Mouse (Mus musculus) midbrain, embryonic 15.5 days (tissue): ENCODE results near the gene Cmtm3. TPM values are rescaled to one million over a fixed set of nuclear protein-coding genes. Genes with fewer than 3 reads are reported as not detected.
A peak's percentile ranks its signal among the peaks of the same experiment; 100 is the strongest.

Experiments used
- ATAC-seq: fragments of 200-750 bp; cut with Nextera tagmentation; replicated peaks from 2 replicates; pipeline ENCODE4 v1.8.0; 2017; ENCODE audit warnings: moderate TSS enrichment
- H3K27ac ChIP-seq: fragments of 300-500 bp; sonication (generic); 2 replicates; pipeline ENCODE4 v1.5.1; 2015; ENCODE audit warnings: mild to moderate bottlenecking, inconsistent platforms
- H3K27me3 ChIP-seq: fragments of 300-500 bp; sonication (generic); replicated peaks from 2 replicates; pipeline ENCODE4 v1.6.1; 2015; ENCODE audit warnings: inconsistent platforms
- H3K36me3 ChIP-seq: fragments of 300-500 bp; sonication (generic); replicated peaks from 2 replicates; pipeline ENCODE4 v1.6.1; 2015; ENCODE audit warnings: inconsistent platforms
- H3K4me1 ChIP-seq: fragments of 300-500 bp; sonication (generic); 2 replicates; pipeline ENCODE4 v1.6.1; 2015; ENCODE audit warnings: inconsistent platforms
- H3K4me2 ChIP-seq: fragments of 300-500 bp; sonication (generic); 2 replicates; pipeline ENCODE4 v1.6.1; 2015; ENCODE audit warnings: inconsistent platforms, mild to moderate bottlenecking, moderate library complexity
- H3K4me3 ChIP-seq: fragments of 300-500 bp; sonication (generic); 2 replicates; pipeline ENCODE4 v1.5.1; 2015; ENCODE audit warnings: mild to moderate bottlenecking, inconsistent platforms
- H3K9ac ChIP-seq: fragments of 300-500 bp; sonication (generic); 2 replicates; pipeline ENCODE4 v1.6.1; 2015; ENCODE audit warnings: mild to moderate bottlenecking, inconsistent platforms
- H3K9me3 ChIP-seq: fragments of 300-500 bp; sonication (generic); 2 replicates; pipeline ENCODE4 v1.6.1; 2016; ENCODE audit warnings: inconsistent platforms
- WGBS: fragments of 180-500 bp; shearing (Covaris S2); methylation state at CpG from one replicate; pipeline ENCODE4 v1.1.7; 2015; ENCODE audit warnings: mixed read lengths; 5-methylcytosine and 5-hydroxymethylcytosine counted together
- polyA plus RNA-seq: library from polyadenylated mRNA; unstranded; fragments of >200 nt; fragmentation: Nextera tagmentation; extraction: Ambion mirVana; gene quantifications from 2 replicates; pipeline ENCODE4 v1.2.1, GENCODE M21; 2015

Gene Cmtm3
- polyA plus RNA-seq, 1 experiment from 2014 or later: 33.2 TPM

DNA sequence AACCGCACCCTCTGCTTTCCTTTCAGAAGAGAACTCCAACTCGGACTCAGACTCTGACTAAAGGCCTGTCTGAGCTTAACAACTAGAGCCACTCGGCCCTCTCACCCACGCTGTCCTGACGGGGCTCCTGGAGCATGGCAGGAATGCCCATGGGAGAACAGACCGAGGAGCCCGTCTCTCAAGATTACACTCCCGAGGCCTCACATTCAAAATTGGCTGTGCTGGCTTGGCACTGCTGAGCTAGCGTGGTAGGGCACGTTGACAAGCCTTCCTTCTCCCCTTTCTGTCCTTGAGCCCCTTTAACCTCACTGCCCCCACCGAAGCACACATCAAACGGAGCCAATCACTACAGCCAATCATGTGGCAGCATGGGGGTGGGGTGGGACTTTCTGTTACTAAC lies 7.5 kb downstream of the Cmtm3 start:
- no peak overlapping the region for H3K9ac ChIP-seq
- H3K9me3 ChIP-seq: no peaks in the 10 kb centered on the region
- no peaks in the 10 kb centered on the region for H3K4me1 ChIP-seq
- H3K27me3 ChIP-seq: no peaks in the 10 kb centered on the region
- 56% methylated on average over 12 of the region's 12 CpGs for WGBS
- ATAC-seq: no peak
- no peak overlapping the region for H3K27ac ChIP-seq
- H3K4me2 ChIP-seq: no peak overlapping the region
- no peak overlapping the region for H3K4me3 ChIP-seq
- H3K36me3 ChIP-seq: no peaks in the 10 kb centered on the region; the same call in 1 of the 2 replicates

- no peak for ATAC-seq
- Histone ChIP-seq H3K27me3 (no peaks in the 10 kb centered on the region), H3K36me3 (no peaks in the 10 kb centered on the region; the same call in 1 of the 2 replicates), H3K9ac (no peak overlapping the region), H3K4me1 (0 out of 2 replicates have a peak, but pooled peaks cover 5% of the 10 kb centered on the region), H3K9me3 (no peaks in the 10 kb centered on the region), H3K4me2 (no peak overlapping the region), H3K4me3 (no peak overlapping the region), H3K27ac (no peak overlapping the region)
- WGBS: 92% methylated on average over 5 of the region's 5 CpGs
Measured at GRCm38 (mm10) chr8:104348971-104349370, 9.8 kb downstream of the Cmtm3 start.

DNA sequence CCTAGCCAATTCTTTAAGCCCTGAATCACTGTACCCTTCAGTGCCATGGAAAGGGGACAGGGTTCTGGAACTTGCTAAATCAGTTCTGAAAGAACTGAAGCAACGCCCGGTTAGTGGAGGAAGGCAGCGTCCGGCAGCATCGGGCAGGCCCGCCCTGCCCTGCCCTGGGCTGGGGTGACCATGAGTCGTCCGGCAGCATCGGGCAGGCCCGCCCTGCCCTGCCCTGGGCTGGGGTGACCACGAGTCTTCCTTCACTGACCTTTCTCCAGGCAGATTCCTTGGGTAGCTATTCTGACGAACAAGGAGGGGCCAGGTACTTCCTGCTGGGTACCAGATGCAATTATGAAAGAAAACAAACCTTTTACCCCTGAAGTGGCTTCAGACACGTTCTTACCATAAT lies 10.8 kb downstream of the Cmtm3 start:
- H3K4me2 ChIP-seq: no peak overlapping the region
- no peaks in the 10 kb centered on the region; the same call in 1 of the 2 replicates for H3K36me3 ChIP-seq
- H3K27me3 ChIP-seq: no peaks in the 10 kb centered on the region
- H3K9ac ChIP-seq: no peak overlapping the region
- H3K9me3 ChIP-seq: no peaks in the 10 kb centered on the region
- H3K4me1 ChIP-seq: 0 out of 2 replicates have a peak, but pooled peaks cover 5% of the 10 kb centered on the region
- no peak overlapping the region for H3K4me3 ChIP-seq
- WGBS: 89% methylated on average over 13 of the region's 13 CpGs
- ATAC-seq: no peak
- no peak overlapping the region for H3K27ac ChIP-seq

- peak overlapping the region; percentile 36; the same call in 1 of the 2 replicates for H3K27ac ChIP-seq
- H3K4me2 ChIP-seq: no peak overlapping the region
- WGBS: 58% methylated on average over 5 of the region's 5 CpGs
- H3K9ac ChIP-seq: no peak overlapping the region
- no peak overlapping the region for H3K4me3 ChIP-seq
- no peaks in the 10 kb centered on the region for H3K9me3 ChIP-seq
- peak; percentile 58; the same call in 1 of the 2 replicates for ATAC-seq
- H3K36me3 ChIP-seq: no peaks in the 10 kb centered on the region
- H3K4me1 ChIP-seq: 0 out of 2 replicates have a peak, but pooled peaks cover 5% of the 10 kb centered on the region
- H3K27me3 ChIP-seq: no peaks in the 10 kb centered on the region
Measured at GRCm38 (mm10) chr8:104353186-104353585, 14.0 kb downstream of the Cmtm3 start.

- Histone ChIP-seq H3K9ac (no peak overlapping the region), H3K4me2 (no peak overlapping the region), H3K27me3 (no peaks in the 10 kb centered on the region), H3K27ac (no peak overlapping the region), H3K9me3 (no peaks in the 10 kb centered on the region), H3K36me3 (no peaks in the 10 kb centered on the region), H3K4me3 (no peak overlapping the region), H3K4me1 (0 out of 2 replicates have a peak, but pooled peaks cover 12% of the 10 kb centered on the region)
- no peak for ATAC-seq
- 92% methylated on average over 10 of the region's 10 CpGs for WGBS
Measured at GRCm38 (mm10) chr8:104354504-104354903, 15.3 kb downstream of the Cmtm3 start.

- H3K4me3 ChIP-seq: no peak overlapping the region
- H3K4me2 ChIP-seq: no peak overlapping the region
- H3K9ac ChIP-seq: no peak overlapping the region
- H3K27ac ChIP-seq: no peak overlapping the region
- H3K36me3 ChIP-seq: no peaks in the 10 kb centered on the region
- 50% methylated on average over 3 of the region's 3 CpGs for WGBS
- ATAC-seq: 0 out of 2 replicates have a peak, but pooled peaks have one; percentile 21
- H3K4me1 ChIP-seq: 0 out of 2 replicates have a peak, but pooled peaks cover 7% of the 10 kb centered on the region
- no peaks in the 10 kb centered on the region for H3K27me3 ChIP-seq
- H3K9me3 ChIP-seq: no peaks in the 10 kb centered on the region
Measured at GRCm38 (mm10) chr8:104358637-104359036, 19.4 kb downstream of the Cmtm3 start.

DNA sequence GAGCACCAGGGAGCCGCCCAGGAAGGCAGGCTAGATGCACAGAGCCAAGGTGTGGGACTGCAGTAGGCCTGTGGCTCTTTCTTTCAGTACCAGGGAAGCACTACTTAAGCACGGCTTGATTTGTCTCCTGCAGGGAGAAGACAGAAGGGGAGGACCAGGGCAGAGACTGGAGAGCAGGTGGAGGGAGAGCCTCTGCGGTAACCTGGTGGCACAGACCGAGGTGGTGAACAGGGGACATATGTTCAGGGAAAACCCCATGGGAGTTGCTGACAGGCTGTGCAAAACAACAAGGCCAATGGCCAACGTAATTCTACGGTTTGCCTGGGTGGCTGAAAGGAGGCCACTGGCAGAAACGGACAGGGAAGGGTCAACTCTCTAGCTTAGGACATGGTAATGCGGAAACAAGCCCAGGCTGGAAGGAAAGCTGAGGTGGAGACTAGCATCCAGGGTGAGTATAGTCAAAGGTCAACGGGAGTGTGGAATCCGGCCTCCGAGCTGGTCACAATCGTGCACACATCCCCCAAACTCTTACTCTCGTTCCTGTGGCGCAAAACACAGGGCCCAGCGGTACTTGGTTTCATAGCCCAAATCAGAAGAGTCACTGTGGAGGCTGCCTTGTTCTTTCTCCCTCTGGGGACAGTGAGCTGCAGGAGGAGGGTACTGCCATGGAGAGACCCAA lies 20.7 kb downstream of the Cmtm3 start:
- no peak for ATAC-seq
- H3K27ac ChIP-seq: no peak overlapping the region

DNA sequence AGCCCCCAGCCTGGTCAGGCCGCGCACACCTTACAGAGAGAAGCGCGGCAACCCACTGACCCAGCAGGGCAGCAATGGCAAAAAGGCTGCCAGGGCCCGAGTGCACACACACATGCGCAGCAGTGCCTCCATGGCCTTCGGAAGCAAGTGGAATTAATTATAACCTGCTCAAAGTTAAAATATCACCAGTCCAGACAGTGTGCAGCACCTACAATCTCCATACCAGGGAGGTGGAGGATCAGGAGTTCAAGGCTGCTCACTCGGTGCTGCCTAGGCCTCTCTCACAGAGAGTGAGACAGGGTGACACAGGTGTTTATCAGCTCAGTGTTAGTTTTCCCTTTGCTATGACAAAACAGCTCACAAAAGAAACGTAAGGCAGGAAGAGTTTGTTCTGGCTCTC lies 26.5 kb downstream of the Cmtm3 start:
- H3K4me3 ChIP-seq: no peak overlapping the region
- H3K9ac ChIP-seq: no peak overlapping the region
- peaks cover 16% of the 10 kb centered on the region for H3K4me1 ChIP-seq
- no peaks in the 10 kb centered on the region for H3K9me3 ChIP-seq
- no peak overlapping the region for H3K4me2 ChIP-seq
- H3K27ac ChIP-seq: no peak overlapping the region
- no peaks in the 10 kb centered on the region for H3K27me3 ChIP-seq
- 90% methylated on average over 9 of the region's 9 CpGs for WGBS
- no peaks in the 10 kb centered on the region for H3K36me3 ChIP-seq
- peak; percentile 13; the same call in 1 of the 2 replicates for ATAC-seq

More for the DNA sequence above, 20.7 kb downstream of the Cmtm3 start:
- no peak overlapping the region for H3K9ac ChIP-seq
- H3K4me1 ChIP-seq: 0 out of 2 replicates have a peak, but pooled peaks cover 7% of the 10 kb centered on the region
- H3K4me2 ChIP-seq: no peak overlapping the region
- no peaks in the 10 kb centered on the region for H3K9me3 ChIP-seq
- no peaks in the 10 kb centered on the region for H3K27me3 ChIP-seq
- WGBS: 63% methylated on average over 15 of the region's 15 CpGs
- no peaks in the 10 kb centered on the region for H3K36me3 ChIP-seq
- no peak overlapping the region for H3K4me3 ChIP-seq

DNA sequence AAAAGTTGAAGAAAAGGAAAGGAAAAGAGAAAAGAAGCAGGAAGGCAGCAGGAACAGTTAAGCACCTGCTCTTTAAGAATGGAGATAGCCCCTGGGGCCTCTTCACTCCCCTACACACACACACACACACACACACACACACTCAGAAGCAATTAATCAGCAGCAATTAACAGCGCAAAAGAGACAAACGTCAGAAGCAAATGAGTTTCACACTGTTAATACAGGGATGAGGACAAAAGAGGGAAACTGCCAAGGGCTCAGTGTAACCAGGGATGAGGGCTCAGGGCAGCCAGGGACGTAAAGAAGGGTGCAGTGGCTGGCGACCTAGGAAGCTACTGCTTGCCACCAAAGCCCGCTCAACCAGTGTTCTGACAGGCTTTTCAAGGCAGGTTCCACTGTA lies 28.2 kb downstream of the Cmtm3 start:
- Histone ChIP-seq H3K4me3 (no peak overlapping the region), H3K27me3 (no peaks in the 10 kb centered on the region), H3K36me3 (no peaks in the 10 kb centered on the region), H3K27ac (no peak overlapping the region), H3K9ac (no peak overlapping the region), H3K4me1 (peaks cover 16% of the 10 kb centered on the region), H3K9me3 (no peaks in the 10 kb centered on the region), H3K4me2 (no peak overlapping the region)
- no peak for ATAC-seq
- 49% methylated on average over 5 of the region's 5 CpGs for WGBS

- Histone ChIP-seq H3K4me1 (peaks cover 21% of the 10 kb centered on the region), H3K27ac (no peak overlapping the region), H3K36me3 (no peaks in the 10 kb centered on the region), H3K4me2 (no peak overlapping the region), H3K9ac (no peak overlapping the region), H3K27me3 (no peaks in the 10 kb centered on the region), H3K9me3 (no peaks in the 10 kb centered on the region), H3K4me3 (no peak overlapping the region)
- no peak for ATAC-seq
- 82% methylated on average over 12 of the region's 12 CpGs for WGBS
Measured at GRCm38 (mm10) chr8:104369591-104369990, 30.4 kb downstream of the Cmtm3 start.

- WGBS: 69% methylated on average over 6 of the region's 6 CpGs
- no peak overlapping the region for H3K4me2 ChIP-seq
- H3K27me3 ChIP-seq: no peaks in the 10 kb centered on the region
- no peaks in the 10 kb centered on the region for H3K36me3 ChIP-seq
- peaks cover 25% of the 10 kb centered on the region for H3K4me1 ChIP-seq
- no peak overlapping the region for H3K4me3 ChIP-seq
- H3K9me3 ChIP-seq: no peaks in the 10 kb centered on the region
- H3K9ac ChIP-seq: no peak overlapping the region
- no peak overlapping the region for H3K27ac ChIP-seq
- ATAC-seq: no peak
Measured at GRCm38 (mm10) chr8:104370071-104370470, 30.9 kb downstream of the Cmtm3 start.

DNA sequence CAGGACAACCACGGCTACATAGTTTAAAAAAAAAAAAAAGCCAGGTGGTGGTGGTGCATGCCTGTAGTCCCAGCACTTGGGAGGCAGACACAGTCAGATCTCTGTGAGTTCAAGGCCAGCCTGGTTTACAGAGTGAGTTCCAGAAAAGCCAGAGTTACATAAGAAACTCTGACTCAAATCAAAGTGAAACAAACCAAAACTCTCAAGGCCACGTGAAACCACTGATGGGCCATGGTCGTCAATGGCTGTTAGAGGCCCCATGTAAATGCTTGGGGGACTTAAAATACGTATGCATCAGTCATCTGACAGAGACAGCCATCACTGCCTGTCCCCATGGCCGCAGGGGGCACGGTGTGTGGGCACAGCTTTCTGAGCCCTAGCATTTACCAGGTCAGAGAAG lies 31.9 kb downstream of the Cmtm3 start:
- Histone ChIP-seq H3K27ac (no peak overlapping the region), H3K27me3 (no peaks in the 10 kb centered on the region), H3K4me2 (no peak overlapping the region), H3K9me3 (no peaks in the 10 kb centered on the region), H3K9ac (no peak overlapping the region), H3K36me3 (no peaks in the 10 kb centered on the region), H3K4me3 (no peak overlapping the region), H3K4me1 (peaks cover 36% of the 10 kb centered on the region)
- WGBS: 90% methylated on average over 6 of the region's 6 CpGs
- ATAC-seq: no peak

- 80% methylated on average over 11 of the region's 11 CpGs for WGBS
- Histone ChIP-seq H3K36me3 (no peaks in the 10 kb centered on the region), H3K4me3 (no peak overlapping the region), H3K9me3 (no peaks in the 10 kb centered on the region), H3K4me1 (peaks cover 29% of the 10 kb centered on the region), H3K9ac (no peak overlapping the region), H3K4me2 (no peak overlapping the region), H3K27ac (peak overlapping the region; percentile 31; the same call in 1 of the 2 replicates), H3K27me3 (no peaks in the 10 kb centered on the region)
- no peak for ATAC-seq
Measured at GRCm38 (mm10) chr8:104373779-104374178, 34.6 kb downstream of the Cmtm3 start.
